Mouse (Mus musculus) lung, postnatal 0 days (tissue): ENCODE data around the gene Cd47.

Experiments
- CTCF ChIP-seq: IDR thresholded peaks from 2 replicates; pipeline ENCODE4 v1.5.1; 2016; ENCODE audit warnings: antibody characterized with exemption, mild to moderate bottlenecking
- EP300 ChIP-seq: IDR thresholded peaks from 2 replicates; pipeline ENCODE4 v1.6.1; 2016; ENCODE audit warnings: antibody characterized with exemption, mild to moderate bottlenecking, control low read depth

GRCm38 (mm10) chr16:49955325-49955724, 155.0 kb downstream of the Cd47 start:
- TF ChIP-seq CTCF = no peak
- no peak for TF ChIP-seq EP300
